Mouse (Mus musculus) forebrain, embryonic 10.5 days (tissue): Measurements from ENCODE around the gene Ifrd2. TPM values are rescaled to one million over a fixed set of nuclear protein-coding genes. Genes with fewer than 3 reads are reported as not detected.

Experiments
- DNase-seq: peaks from one replicate; pipeline ENCODE4 v3.0.0-alpha.2; 2017; ENCODE audit warnings: low spot score; ENCODE audit errors: extremely low spot score
- H3K27ac ChIP-seq: fragments of 300-500 bp; sonication (generic); 2 replicates; pipeline ENCODE4 v1.5.1; 2016; ENCODE audit warnings: mild to moderate bottlenecking
- H3K27me3 ChIP-seq: fragments of 300-500 bp; sonication (generic); 2 replicates; pipeline ENCODE4 v1.6.1; 2016; ENCODE audit warnings: mild to moderate bottlenecking; ENCODE audit not compliant: poor library complexity, severe bottlenecking
- H3K36me3 ChIP-seq: fragments of 300-500 bp; sonication (generic); replicated peaks from 2 replicates; pipeline ENCODE4 v1.6.1; 2016; ENCODE audit warnings: mild to moderate bottlenecking, moderate library complexity
- H3K4me1 ChIP-seq: fragments of 300-500 bp; sonication (generic); 2 replicates; pipeline ENCODE4 v1.6.1; 2016
- H3K4me3 ChIP-seq: fragments of 300-500 bp; sonication (generic); 2 replicates; pipeline ENCODE4 v1.5.1; 2016; ENCODE audit warnings: mild to moderate bottlenecking, moderate library complexity
- H3K9me3 ChIP-seq: fragments of 300-500 bp; sonication (generic); 2 replicates; pipeline ENCODE4 v1.6.1; 2016; ENCODE audit warnings: mild to moderate bottlenecking, moderate library complexity
- WGBS: fragments of 180-500 bp; shearing (Covaris S2); methylation state at CpG from one replicate; pipeline ENCODE4 v1.1.7; 2016; 5-methylcytosine and 5-hydroxymethylcytosine counted together
- polyA plus RNA-seq: library from polyadenylated mRNA; unstranded; fragments of >200 nt; fragmentation: Nextera tagmentation; extraction: Ambion mirVana; gene quantifications from 2 replicates; pipeline ENCODE4 v1.2.1, GENCODE M21; 2016

Gene Ifrd2
- polyA plus RNA-seq, 1 experiment from 2014 or later = 58.6 TPM

DNA sequence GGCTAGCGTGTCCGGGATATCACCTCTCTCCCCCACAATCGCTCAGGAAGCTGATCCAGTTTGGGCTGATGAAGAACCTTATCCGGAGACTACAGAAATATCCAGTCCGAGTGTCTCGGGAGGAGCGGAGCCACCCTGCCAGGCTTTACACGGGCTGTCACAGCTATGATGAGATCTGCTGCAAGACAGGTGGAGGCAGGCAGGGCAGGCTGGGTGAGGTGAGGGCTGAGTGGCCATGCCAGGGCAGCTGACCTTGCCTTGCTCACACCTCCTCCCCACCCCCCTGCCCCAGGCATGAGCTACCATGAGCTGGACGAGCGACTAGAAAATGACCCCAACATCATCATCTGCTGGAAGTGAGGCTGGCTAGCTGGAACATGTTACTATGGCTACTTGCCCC lies 42.2 kb upstream of the Ifrd2 start:
- Histone ChIP-seq H3K4me1 (peaks cover 63% of the 10 kb centered on the region), H3K36me3 (peaks cover 25% of the 10 kb centered on the region), H3K9me3 (no peaks in the 10 kb centered on the region), H3K27ac (no peak overlapping the region), H3K27me3 (peaks cover 30% of the 10 kb centered on the region), H3K4me3 (peak overlapping the region; percentile 16; the same call in 1 of the 2 replicates)
- 85% methylated on average over 10 of the region's 10 CpGs for WGBS
- no peak for DNase-seq

GRCm38 (mm10) chr9:107545602-107546001 lies 41.8 kb upstream of the Ifrd2 start:
- Histone ChIP-seq H3K4me1 (peaks cover 63% of the 10 kb centered on the region), H3K4me3 (peak overlapping the region; percentile 16; the same call in 1 of the 2 replicates), H3K27me3 (peaks cover 34% of the 10 kb centered on the region), H3K9me3 (no peaks in the 10 kb centered on the region), H3K27ac (no peak overlapping the region), H3K36me3 (peaks cover 23% of the 10 kb centered on the region)
- WGBS = 5% methylated on average over 3 of the region's 3 CpGs
- peak; percentile 77 for DNase-seq

GRCm38 (mm10) chr9:107547026-107547425 lies 40.4 kb upstream of the Ifrd2 start, which contains the start of gene Zmynd10:
Zmynd10 (plus strand) TSS chr9:107547298.
- peak; percentile 91 for DNase-seq
- peak within 1 kb of the TSS; percentile 42 for H3K4me3 ChIP-seq
- WGBS = 5% methylated on average over 20 of the region's 20 CpGs
- H3K27ac ChIP-seq = peak within 1 kb of the TSS; percentile 59
- peaks cover 66% of the 10 kb centered on the region for H3K4me1 ChIP-seq
- H3K9me3 ChIP-seq = no peaks in the 10 kb centered on the region
- peaks cover 48% of the 10 kb centered on the region for H3K27me3 ChIP-seq
- peaks cover 23% of the 10 kb centered on the region for H3K36me3 ChIP-seq

- WGBS = 79% methylated on average over 5 of the region's 5 CpGs
- H3K4me3 ChIP-seq = no peak overlapping the region
- DNase-seq = no peak
- H3K27me3 ChIP-seq = peaks cover 58% of the 10 kb centered on the region
- no peaks in the 10 kb centered on the region for H3K9me3 ChIP-seq
- H3K27ac ChIP-seq = 0 out of 2 replicates have a peak overlapping the region, but pooled peaks have one; percentile 35
- peaks cover 66% of the 10 kb centered on the region for H3K4me1 ChIP-seq
- H3K36me3 ChIP-seq = peaks cover 23% of the 10 kb centered on the region
These were observed 39.5 kb upstream of the Ifrd2 start for GRCm38 (mm10) chr9:107547957-107548356.

DNA sequence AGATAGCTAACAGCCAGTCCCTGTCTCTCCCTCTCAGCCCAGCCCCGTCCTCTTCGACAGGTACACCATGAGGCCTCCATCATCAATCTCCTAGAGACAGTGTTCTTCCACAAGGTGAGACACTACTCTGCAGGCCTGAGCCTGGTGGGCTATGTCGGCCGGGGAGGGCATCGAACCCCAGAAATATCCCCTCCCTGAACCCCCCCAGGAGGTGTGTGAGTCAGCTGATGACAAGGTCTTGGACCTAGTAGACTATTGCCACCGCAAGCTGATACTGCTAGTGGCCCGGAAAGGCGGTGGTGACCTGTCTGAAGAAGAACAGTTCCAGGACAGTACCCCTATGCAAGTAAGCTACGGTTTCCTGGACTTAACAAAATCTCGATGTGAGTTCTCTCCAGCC lies 38.6 kb upstream of the Ifrd2 start:
- peaks cover 16% of the 10 kb centered on the region for H3K36me3 ChIP-seq
- H3K4me1 ChIP-seq = peaks cover 70% of the 10 kb centered on the region
- no peaks in the 10 kb centered on the region for H3K9me3 ChIP-seq
- H3K27me3 ChIP-seq = peaks cover 61% of the 10 kb centered on the region
- no peak overlapping the region for H3K4me3 ChIP-seq
- WGBS = 90% methylated on average over 10 of the region's 10 CpGs
- H3K27ac ChIP-seq = peak overlapping the region; percentile 9; the same call in 1 of the 2 replicates
- no peak for DNase-seq

GRCm38 (mm10) chr9:107549297-107550074 lies 38.0 kb upstream of the Ifrd2 start:
- Histone ChIP-seq H3K9me3 (no peaks in the 10 kb centered on the region), H3K36me3 (peaks cover 10% of the 10 kb centered on the region), H3K4me3 (no peak overlapping the region), H3K4me1 (peaks cover 74% of the 10 kb centered on the region), H3K27me3 (peaks cover 61% of the 10 kb centered on the region), H3K27ac (peak overlapping the region; percentile 9; the same call in 1 of the 2 replicates)
- DNase-seq = no peak
- WGBS = 89% methylated on average over 20 of the region's 20 CpGs

DNA sequence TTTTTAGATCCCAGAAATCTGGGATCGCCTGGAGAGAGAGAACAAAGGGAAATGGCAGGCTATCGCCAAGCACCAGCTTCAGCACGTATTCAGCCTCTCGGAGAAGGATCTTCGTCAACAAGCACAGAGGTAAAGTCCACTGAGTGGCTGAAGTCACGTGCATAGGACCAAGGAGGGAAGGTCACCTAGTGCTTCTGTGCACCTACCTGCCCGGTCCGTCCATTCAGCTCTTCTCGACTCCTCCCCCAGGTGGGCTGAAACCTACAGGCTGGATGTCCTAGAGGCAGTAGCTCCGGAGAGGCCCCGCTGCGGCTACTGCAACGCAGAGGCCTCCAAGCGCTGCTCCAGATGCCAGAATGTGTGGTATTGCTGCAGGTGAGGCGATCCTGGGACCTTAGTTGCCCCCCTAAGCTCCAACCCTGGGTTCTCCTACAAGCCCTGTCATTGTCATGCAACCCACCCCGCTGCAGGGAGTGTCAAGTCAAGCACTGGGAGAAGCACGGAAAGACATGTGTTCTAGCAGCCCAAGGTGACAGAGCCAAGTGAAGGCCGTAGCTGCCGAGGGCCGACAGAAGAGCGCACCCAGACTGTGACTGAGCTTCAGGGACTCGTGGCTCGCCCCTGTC lies 36.8 kb upstream of the Ifrd2 start:
- WGBS = 21% methylated on average over 23 of the region's 23 CpGs

GRCm38 (mm10) chr9:107551117-107551889 lies 36.1 kb upstream of the Ifrd2 start, which contains the start of gene Rassf1:
Rassf1 (plus strand) TSS chr9:107551555.
- peak; percentile 74 for DNase-seq
- Histone ChIP-seq H3K27ac (peak within 1 kb of the TSS; percentile 88), H3K9me3 (no peaks in the 10 kb centered on the region), H3K4me3 (peak within 1 kb of the TSS; percentile 88), H3K36me3 (peaks cover 4% of the 10 kb centered on the region; the same call in 1 of the 2 replicates), H3K27me3 (peaks cover 61% of the 10 kb centered on the region), H3K4me1 (peaks cover 85% of the 10 kb centered on the region)
- WGBS = under 1% methylated on average over 63 of the region's 63 CpGs

More for the DNA sequence above, 36.8 kb upstream of the Ifrd2 start:
- Histone ChIP-seq H3K36me3 (no peaks in the 10 kb centered on the region), H3K27me3 (peaks cover 61% of the 10 kb centered on the region), H3K27ac (peak overlapping the region; percentile 88), H3K9me3 (no peaks in the 10 kb centered on the region), H3K4me3 (peak overlapping the region; percentile 88), H3K4me1 (peaks cover 85% of the 10 kb centered on the region)
- peak; percentile 41 for DNase-seq

DNA sequence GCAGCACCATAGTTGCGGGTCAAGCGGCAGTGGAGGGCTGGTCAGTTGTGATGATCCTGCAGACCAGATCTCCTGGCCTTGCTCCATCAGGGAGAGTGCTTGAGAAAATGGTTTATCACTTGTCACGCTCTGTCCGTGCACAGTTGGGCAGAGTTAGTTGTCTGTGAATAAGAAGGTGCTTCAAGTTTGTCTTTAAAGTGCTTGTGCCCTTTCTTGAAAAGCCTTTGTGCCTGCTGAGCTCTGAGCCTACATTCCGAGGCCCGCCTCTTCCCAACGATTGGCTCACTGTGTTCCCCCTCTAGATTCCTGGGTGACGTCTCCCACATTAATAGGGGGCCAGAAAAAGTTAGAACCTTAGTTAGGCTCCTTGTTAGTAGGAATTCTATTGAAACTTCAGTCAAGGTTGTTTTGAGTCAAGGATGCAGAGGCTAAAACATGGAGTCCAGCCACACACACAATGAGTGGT lies 35.5 kb upstream of the Ifrd2 start:
- H3K27ac ChIP-seq = peak overlapping the region; percentile 88

DNA sequence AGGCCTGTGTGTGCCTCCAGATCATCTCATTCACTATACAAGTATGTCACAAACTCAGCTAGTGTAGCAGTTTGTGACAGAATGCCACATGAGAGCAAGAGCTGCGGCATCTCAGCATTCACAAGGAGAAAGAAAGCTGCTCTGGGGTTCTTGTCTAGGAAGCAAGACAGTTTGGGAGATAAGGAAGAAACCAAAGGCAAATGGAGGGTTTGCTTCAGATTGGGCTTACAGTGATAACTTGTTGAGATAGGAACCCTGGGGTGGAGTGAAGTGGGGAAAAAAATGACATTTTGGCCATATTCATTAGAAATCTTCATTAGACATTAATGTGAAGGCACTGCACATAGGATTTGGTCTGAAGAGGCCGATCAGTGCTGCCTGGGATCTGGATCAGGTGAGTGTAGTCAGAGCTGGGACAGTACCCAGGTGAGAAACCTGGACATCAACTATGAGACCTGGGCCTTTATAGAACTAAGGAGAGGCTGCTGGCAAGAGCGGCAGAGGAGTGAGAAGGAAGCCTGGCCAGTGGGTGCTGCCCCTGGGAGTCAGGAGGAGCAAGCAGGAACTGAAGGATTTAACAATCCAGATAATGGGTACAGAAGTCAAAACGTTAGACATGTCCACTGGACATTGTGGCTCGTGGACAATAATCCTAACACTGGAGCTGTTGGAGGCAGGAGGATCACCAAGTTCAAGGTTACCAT lies 34.6 kb upstream of the Ifrd2 start:
- peaks cover 19% of the 10 kb centered on the region for H3K36me3 ChIP-seq
- peak overlapping the region; percentile 88 for H3K4me3 ChIP-seq
- 79% methylated on average over 5 of the region's 5 CpGs for WGBS
- no peaks in the 10 kb centered on the region for H3K9me3 ChIP-seq
- H3K27ac ChIP-seq = peak overlapping the region; percentile 96
- peaks cover 54% of the 10 kb centered on the region for H3K27me3 ChIP-seq
- H3K4me1 ChIP-seq = peaks cover 78% of the 10 kb centered on the region
- DNase-seq = no peak

More for the DNA sequence above, 35.5 kb upstream of the Ifrd2 start:
- Histone ChIP-seq H3K27me3 (peaks cover 61% of the 10 kb centered on the region), H3K36me3 (peaks cover 10% of the 10 kb centered on the region), H3K9me3 (no peaks in the 10 kb centered on the region), H3K4me3 (peak overlapping the region; percentile 88), H3K4me1 (peaks cover 85% of the 10 kb centered on the region)
- WGBS = 2% methylated on average over 8 of the region's 8 CpGs
- no peak for DNase-seq

DNA sequence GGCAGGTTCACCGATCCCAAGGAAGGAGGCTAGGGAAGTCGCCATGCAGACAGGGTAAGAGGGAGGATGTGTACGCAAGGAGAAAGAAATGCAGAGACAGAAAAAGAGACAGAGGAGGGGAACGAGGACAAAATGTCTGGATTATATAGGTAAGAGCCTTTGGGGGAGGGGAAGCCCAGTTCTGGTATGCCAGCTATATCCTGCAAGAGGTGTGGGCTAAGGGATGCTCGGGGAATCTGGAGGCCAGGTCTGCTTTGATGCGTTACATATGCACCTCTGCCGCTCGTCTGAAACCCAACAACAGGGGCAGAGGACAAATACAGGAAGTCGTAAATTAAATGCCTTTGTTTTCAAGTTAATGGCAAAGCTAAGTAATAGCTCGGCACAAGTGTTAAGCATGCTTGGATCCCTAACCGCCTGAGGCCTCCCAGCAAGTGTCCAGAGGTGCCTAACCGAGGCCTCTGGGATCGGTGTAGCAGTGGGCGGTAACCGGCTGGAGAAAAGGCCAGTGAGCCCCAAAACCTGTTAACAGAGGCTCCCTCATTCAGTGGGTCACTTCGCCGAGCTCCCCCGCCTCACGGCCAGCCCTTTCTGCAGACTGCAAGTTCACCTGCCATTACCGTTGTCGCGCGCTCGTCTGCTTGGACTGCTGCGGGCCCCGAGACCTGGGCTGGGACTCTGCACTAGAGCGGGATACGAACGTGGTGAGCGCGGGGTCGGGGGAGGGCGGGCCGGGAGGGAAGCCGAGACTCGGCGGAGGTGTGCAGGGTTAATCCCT lies 33.7 kb upstream of the Ifrd2 start:
- Histone ChIP-seq H3K36me3 (peaks cover 28% of the 10 kb centered on the region), H3K9me3 (no peaks in the 10 kb centered on the region), H3K27me3 (peaks cover 46% of the 10 kb centered on the region), H3K4me1 (peaks cover 73% of the 10 kb centered on the region), H3K4me3 (peak overlapping the region; percentile 88), H3K27ac (peak overlapping the region; percentile 96)
- DNase-seq = no peak
- 6% methylated on average over 37 of the region's 37 CpGs for WGBS
